Comparison of ENCODE assay signal across 22 mouse cellular contexts in genomic region chr2:64649614-64650013, GRCm38 (mm10).
"Had no signal": no experiment of that assay in that cellular context is flagged by ENCODE, and none has a peak within 500 bp of the region (broad histone marks: within the 10 kb centered on the region; RNA-seq: fewer than 3 reads in every experiment).

No protein-coding gene starts in this region.

- DNase-seq: layer of hippocampus, adult 9-11 months; liver, postnatal 0 days; lung, embryonic 14.5 days; retina, postnatal 1 day; right cerebral cortex, postnatal 25 days; spleen, adult 18-20 months; thymus, postnatal 14 days; thymus, postnatal 4 days had no signal

- H3K9ac ChIP-seq: limb, embryonic 13.5 days; liver, embryonic 14.5 days; liver, postnatal 0 days; lung, embryonic 14.5 days; midbrain, embryonic 12.5 days; neural tube, embryonic 13.5 days; stomach, embryonic 15.5 days had no signal

- H3K27me3 ChIP-seq: limb, embryonic 13.5 days; midbrain, embryonic 12.5 days; neural tube, embryonic 13.5 days; stomach, embryonic 15.5 days had no signal

- H3K9me3 ChIP-seq: limb, embryonic 10.5 days; limb, embryonic 13.5 days; midbrain, embryonic 12.5 days; neural tube, embryonic 13.5 days; stomach, embryonic 15.5 days had no signal

- H3K4me1 ChIP-seq: limb, embryonic 13.5 days; midbrain, embryonic 12.5 days; neural tube, embryonic 13.5 days; stomach, embryonic 15.5 days had no signal

- H3K4me2 ChIP-seq: limb, embryonic 13.5 days; liver, embryonic 11.5 days; lung, embryonic 14.5 days; midbrain, embryonic 12.5 days; neural tube, embryonic 13.5 days; stomach, embryonic 15.5 days had no signal

- H3K27ac ChIP-seq: layer of hippocampus, adult 2 months; limb, embryonic 10.5 days; limb, embryonic 13.5 days; liver, embryonic 14.5 days; macrophage; midbrain, embryonic 12.5 days; neural tube, embryonic 13.5 days; stomach, embryonic 15.5 days had no signal

- H3K4me3 ChIP-seq: layer of hippocampus, adult 2 months; limb, embryonic 10.5 days; limb, embryonic 13.5 days; midbrain, embryonic 12.5 days; myocyte; neural tube, embryonic 13.5 days; stomach, embryonic 15.5 days had no signal

- ATAC-seq: inflammation-experienced regulatory T-cells, adult 6 months; intestine, embryonic 16.5 days; liver, postnatal 0 days; lung, postnatal 0 days; midbrain, embryonic 16.5 days had no signal

- H3K36me3 ChIP-seq: limb, embryonic 10.5 days; limb, embryonic 13.5 days; midbrain, embryonic 12.5 days; neural tube, embryonic 13.5 days; stomach, embryonic 15.5 days had no signal
